Mouse (Mus musculus) heart, adult 2 months (tissue): ENCODE results near the gene Gm5447. TPM values are rescaled to one million over a fixed set of nuclear protein-coding genes. Genes with fewer than 3 reads are reported as not detected.

Experiments used
- DNase-seq, 2 experiments: peaks; one replicate each; pipeline ENCODE4 v3.0.0; 2021
- H3K27ac ChIP-seq: fragments of 200-600 bp; 2 replicates; pipeline ENCODE4 v1.8.1; 2022
- H3K27me3 ChIP-seq: fragments of 200-500 bp; 2 replicates; pipeline ENCODE4 v1.6.1; 2012; ENCODE audit warnings: mild to moderate bottlenecking, low read length, inconsistent platforms, mixed read lengths; ENCODE audit not compliant: control insufficient read depth, insufficient read depth
- H3K36me3 ChIP-seq: fragments of 200-500 bp; 2 replicates; pipeline ENCODE4 v1.6.1; 2012; ENCODE audit warnings: low read length, inconsistent platforms; ENCODE audit not compliant: control insufficient read depth, insufficient read depth
- H3K4me1 ChIP-seq: fragments of 200-500 bp; 2 replicates; pipeline ENCODE4 v1.6.1; 2011; ENCODE audit warnings: low read length; ENCODE audit not compliant: control insufficient read depth, insufficient read depth
- H3K4me3 ChIP-seq: fragments of 200-600 bp; 2 replicates; pipeline ENCODE4 v1.8.1; 2022
- H3K79me2 ChIP-seq: fragments of 200-500 bp; replicated peaks from 2 replicates; pipeline ENCODE4 v1.6.1; 2012; ENCODE audit warnings: mild to moderate bottlenecking, inconsistent platforms, low read length, moderate library complexity, mixed read lengths; ENCODE audit not compliant: control insufficient read depth, insufficient read depth
- H3K9ac ChIP-seq: fragments of 200-500 bp; 2 replicates; pipeline ENCODE4 v1.6.1; 2012; ENCODE audit warnings: low read depth, mild to moderate bottlenecking, control low read depth, inconsistent platforms, low read length, mixed read lengths
- CTCF ChIP-seq: fragments of 200-600 bp; IDR thresholded peaks from 2 replicates; pipeline ENCODE4 v1.8.1; 2022; ENCODE audit warnings: antibody characterized with exemption, mild to moderate bottlenecking, moderate library complexity
- EP300 ChIP-seq: fragments of 200-500 bp; IDR thresholded peaks from 2 replicates; pipeline ENCODE4 v1.6.1; 2011; ENCODE audit warnings: low read depth, low read length, control low read depth; ENCODE audit not compliant: insufficient read depth
- POLR2A ChIP-seq: fragments of 200-500 bp; IDR thresholded peaks from 2 replicates; pipeline ENCODE4 v1.6.1; 2011; ENCODE audit warnings: mild to moderate bottlenecking, low read depth, low read length, control low read depth; ENCODE audit not compliant: insufficient read depth
- WGBS: fragments of 180-500 bp; shearing (Covaris S2); methylation state at CpG from one replicate; pipeline ENCODE4 v1.1.7; 2018; 5-methylcytosine and 5-hydroxymethylcytosine counted together
- intact Hi-C: fragments of 180-260 bp; cut with DNase I; formaldehyde crosslinking; loops from one replicate; pipeline ENCODE4 v1.15.1; 2025
- polyA plus RNA-seq: library from polyadenylated mRNA; depleted of rRNA; stranded (reverse); fragments of >200 nt; gene quantifications from 2 replicates; pipeline ENCODE4 v1.2.3, GENCODE M21; 2012
- total RNA-seq, 2 experiments: library from RNA; stranded (reverse); gene quantifications; 2 replicates each; pipeline ENCODE4 v1.2.3; 2021

Gene Gm5447
- total and polyA plus RNA-seq, 3 experiments = not detected

- Histone ChIP-seq H3K79me2 (no peaks in the 10 kb centered on the region), H3K27me3 (peaks cover 2% of the 10 kb centered on the region; the same call in 1 of the 2 replicates), H3K4me1 (no peaks in the 10 kb centered on the region), H3K27ac (peak overlapping the region; percentile 81), H3K4me3 (peak overlapping the region; percentile 63), H3K9ac (peak overlapping the region; percentile 38; the same call in 1 of the 2 replicates), H3K36me3 (no peaks in the 10 kb centered on the region)
- intact Hi-C loops = loop anchor here (5.0 kb wide), 1 partner anchor 440 kb away; the partner anchor contains the start of gene Uqcrfs1
- DNase-seq = no peak
- WGBS = 52% methylated on average over 10 of the region's 10 CpGs
- TF ChIP-seq CTCF (no peak), EP300 (no peak), POLR2A (no peak)
These were observed 13.0 kb downstream of the Gm5447 start for GRCm38 (mm10) chr13:30986934-30987455.

- Histone ChIP-seq H3K36me3 (no peaks in the 10 kb centered on the region), H3K4me3 (no peak overlapping the region), H3K27me3 (peaks cover 2% of the 10 kb centered on the region; the same call in 1 of the 2 replicates), H3K79me2 (no peaks in the 10 kb centered on the region), H3K27ac (no peak overlapping the region), H3K4me1 (no peaks in the 10 kb centered on the region), H3K9ac (no peak overlapping the region)
- 75% methylated on average over 2 of the region's 2 CpGs for WGBS
- TF ChIP-seq CTCF (no peak), EP300 (no peak), POLR2A (no peak)
- no peak for DNase-seq
- intact Hi-C loops = loop anchor here (5.0 kb wide), 1 partner anchor 440 kb away; the partner anchor contains the start of gene Uqcrfs1
These were observed 13.7 kb downstream of the Gm5447 start for GRCm38 (mm10) chr13:30987686-30988085.

GRCm38 (mm10) chr13:30989710-30990109, 15.7 kb downstream of the Gm5447 start:
- intact Hi-C loops = loop anchor here (5.0 kb wide), 1 partner anchor 442 kb away; the partner anchor contains the start of gene Uqcrfs1
- peaks cover 2% of the 10 kb centered on the region; the same call in 1 of the 2 replicates for H3K27me3 ChIP-seq
- H3K36me3 ChIP-seq = no peaks in the 10 kb centered on the region
- 80% methylated on average over 10 of the region's 10 CpGs for WGBS
- H3K79me2 ChIP-seq = no peaks in the 10 kb centered on the region
- no peaks in the 10 kb centered on the region; the same call in 1 of the 2 replicates for H3K4me1 ChIP-seq
- no peak overlapping the region for H3K27ac ChIP-seq
- DNase-seq = no peak
- H3K4me3 ChIP-seq = no peak overlapping the region
- no peak overlapping the region for H3K9ac ChIP-seq
- TF ChIP-seq EP300 (no peak), CTCF (no peak), POLR2A (no peak)

DNA sequence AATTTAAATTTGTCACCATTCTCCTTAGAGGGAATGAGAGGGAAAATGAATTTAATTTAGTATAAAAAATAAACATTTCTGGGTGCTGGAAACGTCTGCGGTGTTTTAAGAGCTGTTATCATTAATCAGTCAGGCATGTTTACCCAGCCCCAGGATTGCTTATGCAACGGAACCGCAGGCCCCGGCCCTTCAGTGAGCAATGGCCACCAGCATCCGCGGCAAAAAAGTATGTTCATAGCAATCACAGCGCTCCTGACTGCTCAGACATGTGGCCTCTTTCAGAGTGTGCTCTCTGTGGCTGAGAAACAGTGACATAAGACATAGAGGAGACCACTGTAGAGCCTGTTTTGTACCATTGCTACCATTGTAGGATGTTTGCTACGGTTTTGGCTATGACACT, 16.2 kb downstream of the Gm5447 start:
- intact Hi-C loops = no loop called here
- Histone ChIP-seq H3K4me1 (no peaks in the 10 kb centered on the region; the same call in 1 of the 2 replicates), H3K36me3 (no peaks in the 10 kb centered on the region), H3K79me2 (no peaks in the 10 kb centered on the region), H3K9ac (no peak overlapping the region), H3K27ac (no peak overlapping the region), H3K4me3 (no peak overlapping the region), H3K27me3 (peaks cover 2% of the 10 kb centered on the region; the same call in 1 of the 2 replicates)
- DNase-seq = no peak
- 56% methylated on average over 9 of the region's 9 CpGs for WGBS
- TF ChIP-seq POLR2A = no peak
- no peak for TF ChIP-seq CTCF
- no peak for TF ChIP-seq EP300

- Histone ChIP-seq H3K79me2 (no peaks in the 10 kb centered on the region), H3K27me3 (peaks cover 2% of the 10 kb centered on the region; the same call in 1 of the 2 replicates), H3K27ac (no peak overlapping the region), H3K4me1 (no peaks in the 10 kb centered on the region; the same call in 1 of the 2 replicates), H3K4me3 (no peak overlapping the region), H3K9ac (no peak overlapping the region), H3K36me3 (no peaks in the 10 kb centered on the region)
- no peak for TF ChIP-seq POLR2A
- no peak; the same call in none of the 2 replicates for TF ChIP-seq CTCF
- TF ChIP-seq EP300 = no peak
- intact Hi-C loops = no loop called here
- 32% methylated on average over 3 of the region's 3 CpGs for WGBS
- peak; percentile 27 to 34 for DNase-seq
These were observed 19.8 kb downstream of the Gm5447 start for GRCm38 (mm10) chr13:30993819-30994218.

GRCm38 (mm10) chr13:30994249-30994858, 20.4 kb downstream of the Gm5447 start:
- Histone ChIP-seq H3K9ac (no peak overlapping the region), H3K4me3 (no peak overlapping the region), H3K27ac (no peak overlapping the region), H3K27me3 (peaks cover 2% of the 10 kb centered on the region; the same call in 1 of the 2 replicates), H3K36me3 (no peaks in the 10 kb centered on the region), H3K79me2 (no peaks in the 10 kb centered on the region), H3K4me1 (no peaks in the 10 kb centered on the region; the same call in 1 of the 2 replicates)
- TF ChIP-seq POLR2A (no peak), CTCF (no peak), EP300 (no peak)
- DNase-seq = no peak
- intact Hi-C loops = no loop called here
- WGBS = 69% methylated on average over 6 of the region's 6 CpGs
